Mouse (Mus musculus): Measurements from ENCODE around the gene Gm5767.

DNA sequence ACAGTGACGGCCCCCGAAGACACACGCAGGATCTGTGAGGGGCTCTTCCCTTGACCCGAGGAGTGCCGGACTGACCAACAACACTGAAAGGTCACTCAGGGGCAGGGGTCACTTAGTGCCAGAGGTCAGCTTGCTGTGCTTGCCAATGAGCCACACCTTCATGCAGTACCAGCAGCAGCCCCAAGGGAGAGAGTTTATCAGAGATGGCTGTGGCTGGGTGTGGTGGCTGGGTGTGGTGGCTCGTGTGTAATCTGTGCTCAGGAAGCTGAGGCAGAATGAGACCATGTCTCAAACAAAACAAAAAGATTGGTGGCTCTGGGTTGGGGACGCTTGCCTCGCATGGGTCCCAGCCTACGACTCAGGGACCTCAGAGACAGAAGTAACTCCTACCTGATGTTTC is 25.0 kb upstream of the Gm5767 start:
- TF ChIP-seq CTCF (conservative IDR thresholded peaks at IDR 0.05; ENCODE audit: insufficient read depth, insufficient read length, low read depth, low read length) (peak; percentile 21; the same call in 1 of the 2 replicates), POLR2A (IDR thresholded peaks at IDR 0.05; ENCODE audit: low read depth, low read length) (no peak)
